Mouse (Mus musculus) E14TG2a.4 (cell line): ENCODE results near the gene Olfr1032.

ENCODE experiments used
- CTCF ChIP-seq: conservative IDR thresholded peaks from 2 replicates; pipeline ENCODE4 v1.5.1; 2014; ENCODE audit warnings: low read length
- NANOG ChIP-seq: IDR thresholded peaks from 2 replicates; pipeline ENCODE4 v1.6.1; 2014; ENCODE audit warnings: borderline replicate concordance, low read length, mixed read lengths
- POU5F1 ChIP-seq: IDR thresholded peaks from 2 replicates; pipeline ENCODE4 v1.6.1; 2014; ENCODE audit warnings: low read length, borderline replicate concordance

DNA sequence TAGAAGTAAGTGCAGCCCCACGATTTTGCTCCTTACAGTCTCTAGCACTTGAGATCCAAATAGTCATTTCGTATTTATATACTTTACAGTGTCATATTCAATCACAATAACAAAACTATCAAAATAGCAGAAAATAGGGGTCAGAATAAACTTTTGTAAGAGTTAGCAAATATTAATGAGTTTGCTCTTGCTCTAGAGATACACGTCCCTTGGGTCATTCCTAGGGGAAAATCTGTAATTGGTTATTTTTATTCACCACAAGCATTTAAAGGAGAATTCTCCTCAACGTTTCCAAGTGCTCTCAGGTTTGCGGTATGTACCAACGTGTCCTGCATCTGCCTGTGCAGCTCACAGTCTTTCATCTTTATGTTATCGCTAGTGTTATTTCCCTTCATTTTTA lies at the start of gene Olfr1032:
- TF ChIP-seq CTCF (no peak), NANOG (no peak), POU5F1 (no peak)
